In the genomic region with DNA sequence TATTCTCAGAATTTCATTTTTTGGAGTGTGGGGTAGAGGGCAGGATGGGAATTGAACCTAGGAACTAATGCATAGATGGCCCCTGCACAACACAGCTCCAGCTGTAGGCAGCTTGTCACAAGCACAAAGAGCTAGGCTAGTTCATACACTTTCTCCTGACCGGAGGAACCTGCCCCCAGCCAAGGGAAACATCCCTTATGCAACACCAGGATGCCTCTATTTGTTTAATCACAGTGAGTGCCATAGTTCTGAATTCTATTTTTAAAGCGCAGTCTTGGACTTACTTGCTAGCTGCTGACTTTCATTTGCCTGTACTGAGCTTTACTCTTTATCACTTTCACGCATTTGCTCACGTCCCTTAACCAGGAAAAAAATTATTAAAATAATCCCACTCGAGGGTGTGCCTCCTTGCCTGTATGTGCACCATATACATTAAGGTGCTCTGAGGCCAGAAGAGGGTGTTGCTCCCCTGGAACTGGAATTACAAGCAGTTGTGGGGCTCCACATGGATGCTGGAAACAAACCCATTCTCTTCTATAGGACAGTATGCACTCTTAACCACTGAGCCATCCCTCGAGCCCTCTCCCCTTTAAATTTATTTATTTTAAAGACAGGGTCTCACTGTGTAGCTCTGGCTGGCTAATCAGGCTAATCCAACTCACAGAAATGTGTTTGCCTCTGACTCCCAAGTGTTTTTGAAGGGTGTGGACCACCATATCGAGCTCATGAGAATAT, we compare ENCODE assay signal across 8 mouse cellular contexts. TPM values are rescaled to one million over a fixed set of nuclear protein-coding genes. Genes with fewer than 3 reads are reported as not detected.
DNase-seq lines count a peak whose midpoint lies in the region; ATAC-seq and TF ChIP-seq lines count a peak whose summit lies in the region.

No protein-coding gene starts in this region.

- no peak for DNase-seq in kidney, postnatal 0 days (ENCODE audit: low spot score)
- DNase-seq in kidney, adult 9 months: no peak
- DNase-seq in liver, embryonic 14.5 days (ENCODE audit: low read depth in 3 of 3, low spot score in 3 of 3): no peak
- no peak for DNase-seq in embryo, embryonic 11 days
- no peak for DNase-seq in T-cell, adult 2 months (ENCODE audit: low spot score)

- no peaks in the 10 kb centered on the region; the same call in 1 of the 2 replicates for H3K4me1 ChIP-seq in kidney, postnatal 0 days (replicated peaks; ENCODE audit: insufficient read depth, low read length)
- H3K4me1 ChIP-seq in heart, embryonic 11.5 days (ENCODE audit: control insufficient read depth, insufficient read depth, low read length): no peaks in the 10 kb centered on the region
- H3K4me1 ChIP-seq in liver, embryonic 14.5 days (replicated peaks; ENCODE audit: control insufficient read depth in 2 of 2, insufficient read depth in 2 of 2, low read length in 1 of 2): peaks cover 49 to 57% of the 10 kb centered on the region in 2 experiments
- peaks cover 3% of the 10 kb centered on the region; the same call in 1 of the 2 replicates for H3K4me1 ChIP-seq in small intestine, adult 2 months (ENCODE audit: control insufficient read depth, insufficient read depth, insufficient read length, low read length)

- no peak for ATAC-seq in kidney, postnatal 0 days (replicated peaks; ENCODE audit: low FRiP score, low read depth)
- no peak for ATAC-seq in heart, embryonic 11.5 days (replicated peaks; ENCODE audit: insufficient number of reproducible peaks, low FRiP score, low TSS enrichment)
- no peak for ATAC-seq in liver, embryonic 14.5 days (ENCODE audit: insufficient read depth)
- ATAC-seq in monocyte, adult 5-6 weeks (replicated peaks; ENCODE audit: insufficient number of reproducible peaks, low FRiP score, low TSS enrichment, poor library complexity, severe bottlenecking): no peak

- H3K36me3 ChIP-seq in kidney, postnatal 0 days (ENCODE audit: insufficient read depth, low read length): no peaks in the 10 kb centered on the region
- no peaks in the 10 kb centered on the region for H3K36me3 ChIP-seq in heart, embryonic 11.5 days (ENCODE audit: control insufficient read depth, insufficient read depth, low read length)
- H3K36me3 ChIP-seq in liver, embryonic 14.5 days (replicated peaks; ENCODE audit: control insufficient read depth, insufficient read depth, low read depth): no peaks in the 10 kb centered on the region
- no peaks in the 10 kb centered on the region for H3K36me3 ChIP-seq in small intestine, adult 2 months (ENCODE audit: control insufficient read depth, insufficient read depth, low read length)

- H3K9ac ChIP-seq in kidney, postnatal 0 days (ENCODE audit: low read depth, low read length): no peak overlapping the region
- peak overlapping the region; percentile 92; the same call in 1 of the 2 replicates for H3K9ac ChIP-seq in heart, embryonic 11.5 days (ENCODE audit: low read depth, low read length)
- H3K9ac ChIP-seq in liver, embryonic 14.5 days (replicated peaks): peak overlapping the region; percentile 95

- peak overlapping the region; percentile 69; the same call in 1 of the 2 replicates for H3K4me2 ChIP-seq in kidney, postnatal 0 days (ENCODE audit: low read length)
- peak overlapping the region; percentile 77 for H3K4me2 ChIP-seq in heart, embryonic 11.5 days
- H3K4me2 ChIP-seq in liver, embryonic 14.5 days (ENCODE audit: low read depth): peak overlapping the region; percentile 85

- 65% methylated on average over 7 of the region's 7 CpGs for WGBS in kidney, postnatal 0 days
- WGBS in heart, embryonic 11.5 days (ENCODE audit: insufficient replicate concordance): 70% methylated on average over 7 of the region's 7 CpGs
- 55% methylated on average over 7 of the region's 7 CpGs for WGBS in liver, embryonic 14.5 days (ENCODE audit: insufficient replicate concordance)
- WGBS in small intestine, adult 2 months: 61% methylated on average over 7 of the region's 7 CpGs

- TF ChIP-seq EP300 in liver, embryonic 14.5 days (IDR thresholded peaks at IDR 0.05; ENCODE audit: low read depth): no peak

- TF ChIP-seq CTCF in kidney, postnatal 0 days (IDR thresholded peaks at IDR 0.05; ENCODE audit: low read depth): no peak
- no peak for TF ChIP-seq CTCF in liver, embryonic 14.5 days (IDR thresholded peaks at IDR 0.05; ENCODE audit: low read depth)
- TF ChIP-seq CTCF in small intestine, adult 2 months (IDR thresholded peaks at IDR 0.05; ENCODE audit: extremely low read depth, insufficient read length, insufficient replicate concordance, low read depth, low read length): no peak

- TF ChIP-seq POLR2A in small intestine, adult 2 months (IDR thresholded peaks at IDR 0.05; ENCODE audit: low read depth, low read length): no peak

- no peak overlapping the region for H3K27ac ChIP-seq in kidney, postnatal 0 days
- H3K27ac ChIP-seq in heart, embryonic 11.5 days (ENCODE audit: low read depth, low read length): no peak overlapping the region
- H3K27ac ChIP-seq in liver, embryonic 14.5 days: peak overlapping the region; percentile 74
- H3K27ac ChIP-seq in small intestine, adult 2 months (ENCODE audit: insufficient read depth, low read depth, low read length): peak overlapping the region; percentile 64

- no peaks in the 10 kb centered on the region for H3K9me3 ChIP-seq in kidney, postnatal 0 days (replicated peaks; ENCODE audit: low read length)
- H3K9me3 ChIP-seq in heart, embryonic 11.5 days (replicated peaks; ENCODE audit: control insufficient read depth, low read length): no peaks in the 10 kb centered on the region
- H3K9me3 ChIP-seq in liver, embryonic 14.5 days (ENCODE audit: control insufficient read depth, low read length): no peaks in the 10 kb centered on the region

- H3K4me3 ChIP-seq in kidney, postnatal 0 days (replicated peaks; ENCODE audit: low read depth, low read length): no peak overlapping the region; the same call in 1 of the 2 replicates
- peak overlapping the region; percentile 79; the same call in 1 of the 2 replicates for H3K4me3 ChIP-seq in heart, embryonic 11.5 days (ENCODE audit: low read depth, low read length)
- H3K4me3 ChIP-seq in liver, embryonic 14.5 days (ENCODE audit: insufficient read depth in 1 of 2, low read depth in 2 of 2, low read length in 2 of 2): peak overlapping the region in 1 of 2 experiments; percentile 74; a peak in 2 of 4 replicates
- H3K4me3 ChIP-seq in small intestine, adult 2 months (ENCODE audit: low read depth, low read length): no peak overlapping the region; the same call in 1 of the 2 replicates

- no peaks in the 10 kb centered on the region for H3K27me3 ChIP-seq in kidney, postnatal 0 days (ENCODE audit: insufficient read depth, low read length)
- H3K27me3 ChIP-seq in heart, embryonic 11.5 days (ENCODE audit: control insufficient read depth, insufficient read depth, low read length): no peaks in the 10 kb centered on the region
- H3K27me3 ChIP-seq in liver, embryonic 14.5 days (ENCODE audit: control insufficient read depth, insufficient read depth, low read length): no peaks in the 10 kb centered on the region
- H3K27me3 ChIP-seq in small intestine, adult 2 months (ENCODE audit: control insufficient read depth, insufficient read depth, low read length): no peaks in the 10 kb centered on the region

RNA-seq across cellular contexts. Expression of gene Abhd5, which starts 0.8 kb away (rescaled TPM):
- 30.3 and 31.6 TPM in 2 replicates for polyA plus RNA-seq in kidney, postnatal 0 days (2015; fragmentation: Nextera tagmentation; extraction: Ambion mirVana)
- polyA plus RNA-seq in heart, embryonic 11.5 days (2014; fragmentation: Nextera tagmentation; extraction: Ambion mirVana): 15.9 and 23.4 TPM in 2 replicates
- 15.6 and 16.7 TPM in 2 replicates for polyA plus RNA-seq in liver, embryonic 14.5 days (2012; rRNA removed)
- polyA plus RNA-seq in liver, embryonic 14.5 days (2014; fragmentation: Nextera tagmentation; extraction: Ambion mirVana): 26.0 and 26.1 TPM in 2 replicates
- polyA plus RNA-seq in small intestine, adult 2 months (2012; rRNA removed): 7.2 and 9.2 TPM in 2 replicates
- 22.1 to 40.9 TPM (median 27.3 TPM) in 3 replicates for total RNA-seq in monocyte, adult 5-6 weeks (2017)

RNA-seq across cellular contexts. Expression of gene Ano10, which starts 56.3 kb away (rescaled TPM):
- polyA plus RNA-seq in kidney, postnatal 0 days (2015; fragmentation: Nextera tagmentation; extraction: Ambion mirVana): 32.6 and 34.9 TPM in 2 replicates
- polyA plus RNA-seq in heart, embryonic 11.5 days (2014; fragmentation: Nextera tagmentation; extraction: Ambion mirVana): 34.0 and 40.8 TPM in 2 replicates
- 6.4 and 6.9 TPM in 2 replicates for polyA plus RNA-seq in liver, embryonic 14.5 days (2012; rRNA removed)
- polyA plus RNA-seq in liver, embryonic 14.5 days (2014; fragmentation: Nextera tagmentation; extraction: Ambion mirVana): 11.2 and 11.4 TPM in 2 replicates
- polyA plus RNA-seq in small intestine, adult 2 months (2012; rRNA removed): 24.8 and 80.3 TPM in 2 replicates
- total RNA-seq in monocyte, adult 5-6 weeks (2017): 8.6 to 15.9 TPM (median 11.1 TPM) in 3 replicates

Comparison
In these comparisons a context has a peak if more than half of its experiments do, and no peak if none do; other contexts are left out.
1. H3K27ac ChIP-seq: peak in liver, embryonic 14.5 days (single experiment) and small intestine, adult 2 months (single experiment); none in kidney, postnatal 0 days (single experiment) and heart, embryonic 11.5 days (single experiment).
2. Peak in every context shown above with its lines, with median percentiles within 50 percentile points of each other: H3K4me2 ChIP-seq.